Mouse (Mus musculus): ENCODE results near the gene 9130023H24Rik.

DNA sequence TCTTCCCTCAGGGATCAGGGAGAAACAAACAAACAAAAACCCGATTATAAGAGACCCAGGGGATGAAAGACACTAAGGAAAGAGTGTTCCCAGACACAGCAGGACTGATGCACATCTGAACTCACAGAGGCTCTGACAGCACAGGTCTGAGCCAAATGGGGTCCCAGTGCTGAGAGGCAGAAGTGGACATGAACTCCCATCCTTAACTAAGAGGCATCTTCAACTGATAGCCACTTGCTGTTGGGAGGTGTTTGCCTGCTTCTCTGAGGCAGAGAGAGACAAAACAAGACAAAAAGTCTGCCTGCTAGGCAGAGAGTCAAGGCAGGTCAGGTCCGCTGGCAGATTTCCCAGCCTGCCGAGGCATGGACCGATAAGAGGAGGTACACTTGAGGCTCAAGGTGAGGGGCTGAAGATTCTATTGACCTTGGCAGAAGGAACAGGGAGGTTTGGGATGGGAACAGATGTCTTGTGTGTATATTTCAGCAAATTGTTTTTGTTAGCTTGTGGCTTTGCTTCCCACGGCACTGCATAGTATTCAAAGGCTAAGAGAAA is 19.0 kb upstream of the 9130023H24Rik start:
- TF ChIP-seq CTCF (IDR thresholded peaks at IDR 0.05; ENCODE audit: extremely low read depth, insufficient read length, insufficient replicate concordance, low read depth, low read length) = no peak
- TF ChIP-seq POLR2A (IDR thresholded peaks at IDR 0.05; ENCODE audit: low read depth, low read length) = no peak
